Mouse (Mus musculus): ENCODE measurements around the gene Fam173b. TPM values are rescaled to one million over a fixed set of nuclear protein-coding genes. Genes with fewer than 3 reads are reported as not detected.

Gene Fam173b
- total and polyA plus RNA-seq, 3 experiments, result 3.1 to 6.8 (median 6.6) TPM

DNA sequence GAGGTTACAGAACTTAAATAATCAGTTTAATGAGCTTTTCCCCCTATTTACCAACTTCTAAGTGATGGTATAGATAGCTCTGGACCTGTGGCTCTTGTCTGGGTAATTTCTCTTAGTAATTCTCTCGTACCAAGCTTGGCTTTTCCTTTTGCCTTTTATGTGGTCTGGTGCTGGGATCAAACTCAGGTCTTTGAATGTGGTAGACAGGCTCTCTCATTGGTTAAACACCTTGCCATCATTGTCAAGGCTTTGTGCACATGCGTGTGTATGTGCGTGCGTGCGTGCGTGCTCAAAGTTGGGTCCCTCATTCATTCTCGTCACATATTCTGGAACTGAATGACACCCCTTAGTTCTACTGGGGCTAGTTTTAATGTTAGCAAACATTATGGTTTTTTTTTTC, 49.2 kb downstream of the Fam173b start:
- Histone ChIP-seq H3K27me3 (ENCODE audit: insufficient read depth, low read length) (peaks cover 11% of the 10 kb centered on the region), H3K4me1 (ENCODE audit: insufficient read depth, low read depth, low read length) (no peaks in the 10 kb centered on the region), H3K9me3 (replicated peaks) (no peaks in the 10 kb centered on the region), H3K36me3 (replicated peaks) (no peaks in the 10 kb centered on the region), H3K4me3 (ENCODE audit: low read depth, low read length) (no peak overlapping the region)
- no peak for DNase-seq (ENCODE audit: low spot score)
- no peak for ATAC-seq (ENCODE audit: extremely low read depth, insufficient number of reproducible peaks, low FRiP score, poor library complexity, severe bottlenecking)
- TF ChIP-seq GATA2 (IDR thresholded peaks at IDR 0.05; ENCODE audit: borderline replicate concordance, low read depth, low read length) (no peak), CTCF (IDR thresholded peaks at IDR 0.05; ENCODE audit: low read depth, low read length) (no peak), TAL1 (conservative IDR thresholded peaks at IDR 0.05; ENCODE audit: low read depth, low read length) (no peak), POLR2AphosphoS5 (IDR thresholded peaks at IDR 0.05; ENCODE audit: insufficient replicate concordance, low read depth, low read length) (no peak), GATA1 (IDR thresholded peaks at IDR 0.05; ENCODE audit: borderline replicate concordance, low read length) (no peak)

DNA sequence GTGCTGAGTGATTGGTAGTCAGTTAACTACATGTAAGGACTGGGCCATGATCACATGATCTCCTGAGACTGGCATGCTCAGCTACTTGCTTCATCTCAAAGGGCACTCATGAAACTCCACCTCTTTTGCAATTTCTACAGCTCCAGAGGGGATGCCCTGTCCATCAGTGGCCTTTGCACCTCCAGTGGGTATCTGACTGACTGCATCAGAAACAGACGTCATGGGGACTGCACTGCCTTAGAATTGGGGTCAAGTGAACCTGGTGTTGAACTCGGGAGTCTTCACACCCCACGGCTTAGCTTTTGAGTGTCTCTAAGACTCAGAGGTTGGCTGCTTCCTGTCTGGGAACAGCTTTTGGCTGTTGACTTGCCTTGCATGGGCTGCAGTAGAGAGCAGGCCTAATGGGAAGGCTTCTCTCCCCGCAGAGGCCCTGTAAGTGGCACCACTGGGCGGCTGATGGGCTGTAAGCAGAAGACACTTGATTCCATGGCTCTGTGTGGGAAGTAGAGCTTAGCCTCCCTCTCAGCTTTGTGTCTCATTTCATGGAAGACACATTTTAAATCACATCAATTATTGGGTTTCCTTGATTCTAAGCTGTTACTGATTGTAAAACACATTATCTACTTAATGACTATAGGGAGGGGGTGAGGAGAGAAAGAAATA, 58.6 kb downstream of the Fam173b start:
- no peaks in the 10 kb centered on the region for H3K27me3 ChIP-seq (ENCODE audit: insufficient read depth, low read length)
- no peaks in the 10 kb centered on the region for H3K9me3 ChIP-seq (replicated peaks)
- no peak overlapping the region for H3K4me3 ChIP-seq (ENCODE audit: low read depth, low read length)
- no peak for ATAC-seq (ENCODE audit: extremely low read depth, insufficient number of reproducible peaks, low FRiP score, poor library complexity, severe bottlenecking)
- TF ChIP-seq TAL1 (conservative IDR thresholded peaks at IDR 0.05; ENCODE audit: low read depth, low read length), result no peak
- no peak for TF ChIP-seq POLR2AphosphoS5 (IDR thresholded peaks at IDR 0.05; ENCODE audit: insufficient replicate concordance, low read depth, low read length)
- no peak for TF ChIP-seq CTCF (IDR thresholded peaks at IDR 0.05; ENCODE audit: low read depth, low read length)
- no peak for TF ChIP-seq GATA2 (IDR thresholded peaks at IDR 0.05; ENCODE audit: borderline replicate concordance, low read depth, low read length)
- no peak for TF ChIP-seq GATA1 (IDR thresholded peaks at IDR 0.05; ENCODE audit: borderline replicate concordance, low read length)
- no peak for DNase-seq (ENCODE audit: low spot score)
- no peaks in the 10 kb centered on the region for H3K4me1 ChIP-seq (ENCODE audit: insufficient read depth, low read depth, low read length)
- H3K36me3 ChIP-seq (replicated peaks), result no peaks in the 10 kb centered on the region

DNA sequence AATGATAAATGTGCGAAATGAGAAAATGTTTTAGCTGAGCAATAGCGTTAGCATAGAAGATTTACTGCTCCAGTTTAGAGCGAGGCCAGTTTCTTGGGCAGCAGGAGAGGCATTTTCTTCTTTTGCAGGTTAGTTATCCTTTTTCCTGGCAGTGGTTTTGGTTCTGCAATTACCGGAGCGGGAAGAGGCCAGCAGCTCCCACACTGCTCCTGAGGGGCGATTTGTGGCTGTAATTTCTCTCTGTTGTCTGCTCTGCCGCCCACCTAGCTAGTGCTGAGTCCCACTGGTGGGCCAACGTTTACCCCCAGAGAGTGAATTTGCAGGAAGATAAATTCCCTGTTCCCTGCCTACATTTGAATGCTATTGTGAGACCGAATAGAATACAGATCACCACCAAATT, 59.2 kb downstream of the Fam173b start:
- DNase-seq (ENCODE audit: low spot score) (no peak), ATAC-seq (ENCODE audit: extremely low read depth, insufficient number of reproducible peaks, low FRiP score, poor library complexity, severe bottlenecking) (no peak)
- Histone ChIP-seq H3K4me1 (ENCODE audit: insufficient read depth, low read depth, low read length) (no peaks in the 10 kb centered on the region), H3K27me3 (ENCODE audit: insufficient read depth, low read length) (no peaks in the 10 kb centered on the region), H3K9me3 (replicated peaks) (no peaks in the 10 kb centered on the region), H3K4me3 (ENCODE audit: low read depth, low read length) (no peak overlapping the region), H3K36me3 (replicated peaks) (no peaks in the 10 kb centered on the region)
- TF ChIP-seq CTCF (IDR thresholded peaks at IDR 0.05; ENCODE audit: low read depth, low read length) (no peak), GATA1 (IDR thresholded peaks at IDR 0.05; ENCODE audit: borderline replicate concordance, low read length) (no peak), TAL1 (conservative IDR thresholded peaks at IDR 0.05; ENCODE audit: low read depth, low read length) (no peak), GATA2 (IDR thresholded peaks at IDR 0.05; ENCODE audit: borderline replicate concordance, low read depth, low read length) (no peak), POLR2AphosphoS5 (IDR thresholded peaks at IDR 0.05; ENCODE audit: insufficient replicate concordance, low read depth, low read length) (no peak)

DNA sequence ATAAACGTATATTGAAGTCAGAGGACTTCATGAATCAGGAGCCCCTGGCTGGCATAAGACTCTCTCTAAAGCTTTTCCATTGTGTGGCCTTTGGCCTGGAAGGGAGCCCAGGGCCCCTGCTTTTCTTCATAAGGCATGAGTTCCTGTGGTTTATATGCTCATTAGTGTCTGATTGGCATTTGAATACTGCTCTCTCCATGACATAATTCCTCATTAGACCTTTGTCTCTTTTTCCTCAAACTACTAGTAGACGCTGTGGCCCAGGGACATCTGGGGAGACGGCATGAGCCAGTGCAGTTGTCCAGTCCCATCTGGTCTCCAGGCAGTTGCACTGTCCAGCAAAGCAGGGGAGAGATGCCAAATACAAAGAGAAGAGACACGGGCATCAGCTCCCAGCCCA, 60.1 kb downstream of the Fam173b start:
- Histone ChIP-seq H3K36me3 (replicated peaks) (no peaks in the 10 kb centered on the region), H3K27me3 (ENCODE audit: insufficient read depth, low read length) (no peaks in the 10 kb centered on the region), H3K4me1 (ENCODE audit: insufficient read depth, low read depth, low read length) (no peaks in the 10 kb centered on the region), H3K9me3 (replicated peaks) (no peaks in the 10 kb centered on the region), H3K4me3 (ENCODE audit: low read depth, low read length) (no peak overlapping the region)
- ATAC-seq (ENCODE audit: extremely low read depth, insufficient number of reproducible peaks, low FRiP score, poor library complexity, severe bottlenecking), result no peak
- no peak for DNase-seq (ENCODE audit: low spot score)
- no peak for TF ChIP-seq TAL1 (conservative IDR thresholded peaks at IDR 0.05; ENCODE audit: low read depth, low read length)
- TF ChIP-seq CTCF (IDR thresholded peaks at IDR 0.05; ENCODE audit: low read depth, low read length), result no peak
- TF ChIP-seq POLR2AphosphoS5 (IDR thresholded peaks at IDR 0.05; ENCODE audit: insufficient replicate concordance, low read depth, low read length), result no peak
- TF ChIP-seq GATA1 (IDR thresholded peaks at IDR 0.05; ENCODE audit: borderline replicate concordance, low read length), result no peak
- TF ChIP-seq GATA2 (IDR thresholded peaks at IDR 0.05; ENCODE audit: borderline replicate concordance, low read depth, low read length), result no peak

DNA sequence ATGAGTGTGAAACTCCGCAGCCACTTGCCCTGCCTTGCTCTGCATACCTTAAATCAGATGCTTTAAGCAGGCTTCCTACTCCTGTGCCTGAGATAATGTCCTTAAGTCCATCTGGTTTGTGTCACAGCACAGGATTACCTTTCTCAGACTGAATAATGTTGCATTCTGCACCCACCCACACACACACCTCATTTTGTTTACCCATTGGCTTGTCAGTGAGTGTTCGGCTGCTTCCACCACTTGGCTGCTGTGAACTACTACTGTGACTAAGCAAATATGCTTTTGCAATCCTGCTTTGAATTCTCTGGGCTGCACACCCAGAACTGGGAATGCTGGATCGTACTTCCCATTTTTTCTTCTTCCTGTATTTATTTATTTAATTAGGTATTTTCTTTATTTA, 61.4 kb downstream of the Fam173b start:
- no peak for TF ChIP-seq CTCF (IDR thresholded peaks at IDR 0.05; ENCODE audit: low read depth, low read length)
- TF ChIP-seq GATA2 (IDR thresholded peaks at IDR 0.05; ENCODE audit: borderline replicate concordance, low read depth, low read length), result no peak
- TF ChIP-seq TAL1 (conservative IDR thresholded peaks at IDR 0.05; ENCODE audit: low read depth, low read length), result no peak
- TF ChIP-seq POLR2AphosphoS5 (IDR thresholded peaks at IDR 0.05; ENCODE audit: insufficient replicate concordance, low read depth, low read length), result no peak
- TF ChIP-seq GATA1 (IDR thresholded peaks at IDR 0.05; ENCODE audit: borderline replicate concordance, low read length), result no peak
- DNase-seq (ENCODE audit: low spot score) (no peak), ATAC-seq (ENCODE audit: extremely low read depth, insufficient number of reproducible peaks, low FRiP score, poor library complexity, severe bottlenecking) (no peak)
- Histone ChIP-seq H3K4me1 (ENCODE audit: insufficient read depth, low read depth, low read length) (no peaks in the 10 kb centered on the region), H3K27me3 (ENCODE audit: insufficient read depth, low read length) (no peaks in the 10 kb centered on the region), H3K4me3 (ENCODE audit: low read depth, low read length) (no peak overlapping the region), H3K36me3 (replicated peaks) (no peaks in the 10 kb centered on the region), H3K9me3 (replicated peaks) (no peaks in the 10 kb centered on the region)

Other genes starting within 250 kb of the Fam173b start
- not detected in 2 replicates for gene Ankrd33b, start 234.1 kb upstream of the Fam173b start, total RNA-seq (2014; fragmentation: Nextera tagmentation)
- 0.11 and 0.23 TPM in 2 replicates for gene Ankrd33b, start 234.1 kb upstream of the Fam173b start, total RNA-seq (2017)
- not detected in 2 replicates for gene Ankrd33b, start 234.1 kb upstream of the Fam173b start, polyA plus RNA-seq (2012)
- 0.90 TPM in 1 of 2 replicates, not detected in the other for gene Ropn1l, start 148.1 kb upstream of the Fam173b start, total RNA-seq (2014; fragmentation: Nextera tagmentation)
- 1.1 and 3.8 TPM in 2 replicates for gene Ropn1l, start 148.1 kb upstream of the Fam173b start, total RNA-seq (2017)
- gene Ropn1l, start 148.1 kb upstream of the Fam173b start, polyA plus RNA-seq (2012), result 1.4 and 1.5 TPM in 2 replicates
- gene March6, start 70.8 kb upstream of the Fam173b start, total RNA-seq (2014; fragmentation: Nextera tagmentation), result 58.9 and 64.9 TPM in 2 replicates
- 39.7 and 44.3 TPM in 2 replicates for gene March6, start 70.8 kb upstream of the Fam173b start, total RNA-seq (2017)
- 61.1 and 76.3 TPM in 2 replicates for gene March6, start 70.8 kb upstream of the Fam173b start, polyA plus RNA-seq (2012)
- gene Cmbl, start 36.5 kb upstream of the Fam173b start, total RNA-seq (2014; fragmentation: Nextera tagmentation), result not detected in 2 replicates
- not detected in 2 replicates for gene Cmbl, start 36.5 kb upstream of the Fam173b start, total RNA-seq (2017)
- gene Cmbl, start 36.5 kb upstream of the Fam173b start, polyA plus RNA-seq (2012), result not detected in 2 replicates
- 548 and 555 TPM in 2 replicates for gene Cct5, start within 50 bp of the Fam173b start, total RNA-seq (2014; fragmentation: Nextera tagmentation)
- 481 and 497 TPM in 2 replicates for gene Cct5, start within 50 bp of the Fam173b start, total RNA-seq (2017)
- gene Cct5, start within 50 bp of the Fam173b start, polyA plus RNA-seq (2012), result 44.6 and 46.6 TPM in 2 replicates

Measured in G1E (cell line).